Mouse (Mus musculus): ENCODE results near the gene Samd8.

GRCm38 (mm10) chr14:21733131-21733905 lies 17.0 kb upstream of the Samd8 start:
- TF ChIP-seq ZNF384 (IDR thresholded peaks at IDR 0.05; ENCODE audit: low read depth, low read length): no peak
- no peak for TF ChIP-seq CHD2 (IDR thresholded peaks at IDR 0.05; ENCODE audit: low read depth, low read length)

All from ES-E14 (cell line).